Mouse (Mus musculus) spleen, adult 2 months (tissue): Measurements from ENCODE around the gene Spp1.

Source experiments
- CTCF ChIP-seq: fragments of 200-500 bp; IDR thresholded peaks from 2 replicates; pipeline ENCODE4 v1.5.1; 2011; ENCODE audit warnings: mild to moderate bottlenecking, inconsistent platforms; ENCODE audit not compliant: insufficient read depth, insufficient read length, insufficient replicate concordance; ENCODE audit errors: extremely low read depth
- POLR2A ChIP-seq: fragments of 200-500 bp; IDR thresholded peaks from 2 replicates; pipeline ENCODE4 v1.6.1; 2011; ENCODE audit warnings: low read depth, low read length, inconsistent platforms

DNA sequence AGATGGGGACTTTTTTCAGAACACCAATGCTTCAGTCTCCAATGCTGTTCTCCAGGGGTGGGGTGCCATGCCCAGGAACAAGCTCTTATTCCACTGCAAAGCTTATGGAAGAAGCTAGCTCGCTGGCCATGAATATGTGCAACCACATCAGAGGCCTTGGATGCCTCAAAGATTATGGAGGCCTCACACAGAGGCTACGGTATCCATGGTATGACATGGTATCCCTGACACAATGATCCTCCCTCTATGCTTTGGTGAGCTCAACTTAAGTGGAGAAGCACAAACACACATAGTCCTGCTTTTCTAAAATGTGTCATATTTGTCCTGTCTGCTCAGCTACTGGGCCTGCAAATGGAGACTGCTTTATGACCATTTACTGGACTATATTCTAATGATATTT lies 44.0 kb upstream of the Spp1 start:
- TF ChIP-seq POLR2A (no peak), CTCF (no peak)
